Mouse (Mus musculus): Measurements from ENCODE around the gene Klf7. TPM values are rescaled to one million over a fixed set of nuclear protein-coding genes. Genes with fewer than 3 reads are reported as not detected.
A peak's percentile ranks its signal among the peaks of the same experiment; 100 is the strongest.

Gene Klf7
- polyA plus RNA-seq, 1 experiment from 2014 or later: 117 TPM

DNA sequence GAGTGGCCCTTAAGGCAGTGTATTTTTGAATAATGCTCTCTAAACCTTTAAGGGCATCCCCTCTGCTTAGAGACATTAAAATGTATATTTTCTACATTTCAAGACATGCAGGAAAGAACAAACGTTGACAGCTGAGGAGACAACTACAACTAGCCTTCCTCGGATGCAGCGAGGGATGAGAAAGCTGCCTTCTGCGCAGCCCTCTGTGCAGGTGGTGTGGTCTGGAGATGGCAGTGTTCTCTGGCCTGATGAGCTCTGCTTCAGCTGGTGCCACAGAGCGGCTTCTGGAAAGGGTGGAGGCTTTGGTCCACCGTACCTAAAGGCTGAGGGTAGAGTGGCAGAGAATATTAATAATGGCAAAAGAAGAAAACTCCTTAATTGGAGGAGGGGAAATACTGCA lies 120.0 kb downstream of the Klf7 start:
- Histone ChIP-seq H3K4me1 (no peaks in the 10 kb centered on the region), H3K9me3 (no peaks in the 10 kb centered on the region), H3K4me2 (no peak overlapping the region), H3K36me3 (replicated peaks) (no peaks in the 10 kb centered on the region), H3K9ac (no peak overlapping the region), H3K4me3 (no peak overlapping the region), H3K27ac (no peak overlapping the region), H3K27me3 (replicated peaks) (no peaks in the 10 kb centered on the region)
- 92% methylated on average over 6 of the region's 6 CpGs for WGBS
- ATAC-seq (replicated peaks): no peak

DNA sequence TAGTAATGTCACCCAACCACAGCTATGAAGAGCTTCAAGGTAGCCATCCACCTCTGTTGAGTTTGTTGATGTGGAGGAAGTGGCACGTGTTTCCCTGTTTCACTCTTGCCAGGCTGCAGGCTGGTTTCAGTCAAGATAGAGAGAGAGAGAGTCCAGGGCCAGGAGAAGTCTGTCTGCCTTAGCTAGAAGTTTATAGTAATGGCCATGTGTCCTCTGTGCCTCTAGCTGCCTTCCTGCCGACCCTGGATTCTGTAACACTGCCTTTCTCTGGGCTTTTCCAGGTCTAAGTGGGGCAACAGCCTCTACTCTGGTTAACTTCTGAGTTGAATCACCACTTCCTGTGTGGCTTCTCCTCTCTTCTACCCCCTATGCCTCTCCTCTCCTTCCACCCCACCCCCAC lies 121.5 kb downstream of the Klf7 start:
- Histone ChIP-seq H3K4me3 (no peak overlapping the region), H3K9ac (no peak overlapping the region), H3K9me3 (no peaks in the 10 kb centered on the region), H3K4me1 (0 out of 2 replicates have a peak, but pooled peaks cover 5% of the 10 kb centered on the region), H3K27me3 (replicated peaks) (no peaks in the 10 kb centered on the region), H3K4me2 (no peak overlapping the region), H3K27ac (no peak overlapping the region), H3K36me3 (replicated peaks) (no peaks in the 10 kb centered on the region)
- WGBS: 95% methylated on average over 2 of the region's 2 CpGs
- no peak for ATAC-seq (replicated peaks)

DNA sequence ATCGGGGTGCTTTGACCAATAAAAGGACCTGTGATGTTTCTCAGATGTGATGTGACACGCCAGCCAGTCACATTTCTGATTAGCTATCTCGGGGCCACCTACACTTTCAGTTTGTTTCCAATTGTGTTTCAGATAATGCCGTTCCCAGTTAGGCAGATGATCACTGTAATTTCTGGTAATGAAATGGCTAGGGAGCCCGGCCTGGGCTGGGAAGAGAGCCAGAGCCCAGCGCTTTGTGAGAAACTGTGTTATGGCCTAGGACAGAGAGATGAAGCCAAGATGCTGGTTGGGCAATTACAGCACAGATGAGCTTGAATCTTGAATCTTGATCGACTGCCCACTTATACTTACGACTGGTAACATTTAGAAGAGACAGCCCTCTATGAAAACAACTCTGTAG lies 122.6 kb downstream of the Klf7 start:
- H3K4me1 ChIP-seq: peaks cover 15% of the 10 kb centered on the region
- no peak overlapping the region for H3K27ac ChIP-seq
- no peaks in the 10 kb centered on the region for H3K9me3 ChIP-seq
- H3K4me2 ChIP-seq: no peak overlapping the region
- H3K9ac ChIP-seq: no peak overlapping the region
- H3K27me3 ChIP-seq (replicated peaks): no peaks in the 10 kb centered on the region
- no peak overlapping the region for H3K4me3 ChIP-seq
- 84% methylated on average over 8 of the region's 8 CpGs for WGBS
- ATAC-seq (replicated peaks): no peak
- no peaks in the 10 kb centered on the region for H3K36me3 ChIP-seq (replicated peaks)

DNA sequence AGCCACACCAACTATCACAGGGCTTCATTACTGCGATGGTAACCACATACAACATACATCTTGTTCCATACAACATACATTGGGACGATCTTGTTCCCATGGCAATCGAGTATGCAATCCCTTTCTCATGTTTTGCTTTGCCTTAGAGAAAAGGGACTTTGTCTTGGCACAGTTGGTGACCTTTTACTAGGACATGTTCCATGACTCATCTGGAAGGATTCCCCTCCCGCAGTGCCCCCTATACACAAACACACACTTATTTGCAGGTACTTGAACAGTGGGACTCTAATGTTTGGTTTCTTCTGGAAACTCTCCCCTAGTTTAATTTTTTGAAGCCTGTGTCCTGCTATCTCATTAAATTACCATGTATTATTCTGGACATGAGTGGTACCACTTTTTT lies 123.2 kb downstream of the Klf7 start:
- Histone ChIP-seq H3K36me3 (replicated peaks) (no peaks in the 10 kb centered on the region), H3K27me3 (replicated peaks) (no peaks in the 10 kb centered on the region), H3K27ac (no peak overlapping the region), H3K9me3 (no peaks in the 10 kb centered on the region), H3K9ac (no peak overlapping the region), H3K4me1 (peaks cover 21% of the 10 kb centered on the region), H3K4me3 (no peak overlapping the region), H3K4me2 (no peak overlapping the region)
- WGBS: 88% methylated on average over 4 of the region's 4 CpGs
- ATAC-seq (replicated peaks): no peak

DNA sequence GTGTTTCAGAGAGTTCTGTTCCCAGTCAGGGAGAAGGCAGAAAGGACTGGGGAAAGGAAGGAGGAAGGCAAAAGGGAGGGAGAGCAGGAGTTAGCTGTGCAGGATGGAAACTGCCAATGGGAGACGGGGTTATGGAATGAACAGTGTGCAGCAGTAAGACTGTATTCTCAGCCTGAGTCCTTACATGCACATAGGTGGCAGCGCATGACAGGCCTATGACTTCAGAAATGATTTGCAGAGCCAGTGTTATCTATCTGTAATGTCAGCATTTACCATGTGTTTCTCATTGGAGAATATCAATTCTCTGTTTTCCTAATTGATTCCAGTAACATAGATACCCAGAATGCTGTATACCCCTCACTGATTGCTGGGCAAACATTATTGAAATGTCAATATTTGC lies 123.9 kb downstream of the Klf7 start:
- no peak for ATAC-seq (replicated peaks)
- H3K9ac ChIP-seq: no peak overlapping the region

DNA sequence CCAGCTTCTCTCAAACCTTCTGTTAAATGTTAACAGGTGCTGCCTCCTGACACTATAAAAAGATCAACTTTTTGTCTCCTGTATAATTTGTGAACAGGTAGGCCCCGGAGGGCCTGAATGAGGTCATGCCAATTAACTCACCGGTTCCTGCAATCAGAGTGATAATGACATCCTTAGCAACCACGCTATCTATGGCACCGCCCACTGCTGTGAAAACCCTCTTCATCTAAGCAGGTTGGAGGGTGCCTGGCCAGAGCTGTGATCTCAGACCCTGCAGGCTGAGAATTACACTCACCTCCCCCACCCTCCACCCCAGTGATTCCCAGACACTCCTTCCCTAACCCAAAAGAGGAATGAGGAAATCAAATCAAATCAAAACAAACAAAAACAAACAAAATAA lies 126.3 kb downstream of the Klf7 start:
- ATAC-seq (replicated peaks): no peak
- Histone ChIP-seq H3K27ac (no peak overlapping the region), H3K27me3 (replicated peaks) (no peaks in the 10 kb centered on the region), H3K4me1 (peaks cover 27% of the 10 kb centered on the region), H3K9ac (no peak overlapping the region), H3K4me2 (no peak overlapping the region), H3K9me3 (no peaks in the 10 kb centered on the region), H3K4me3 (no peak overlapping the region), H3K36me3 (replicated peaks) (no peaks in the 10 kb centered on the region)
- WGBS: 40% methylated on average over 4 of the region's 4 CpGs

More for the DNA sequence above, 123.9 kb downstream of the Klf7 start:
- Histone ChIP-seq H3K36me3 (replicated peaks) (no peaks in the 10 kb centered on the region), H3K4me1 (peaks cover 27% of the 10 kb centered on the region), H3K4me3 (no peak overlapping the region), H3K4me2 (no peak overlapping the region), H3K27ac (no peak overlapping the region), H3K9me3 (no peaks in the 10 kb centered on the region), H3K27me3 (replicated peaks) (no peaks in the 10 kb centered on the region)
- WGBS: 75% methylated on average over 2 of the region's 2 CpGs

DNA sequence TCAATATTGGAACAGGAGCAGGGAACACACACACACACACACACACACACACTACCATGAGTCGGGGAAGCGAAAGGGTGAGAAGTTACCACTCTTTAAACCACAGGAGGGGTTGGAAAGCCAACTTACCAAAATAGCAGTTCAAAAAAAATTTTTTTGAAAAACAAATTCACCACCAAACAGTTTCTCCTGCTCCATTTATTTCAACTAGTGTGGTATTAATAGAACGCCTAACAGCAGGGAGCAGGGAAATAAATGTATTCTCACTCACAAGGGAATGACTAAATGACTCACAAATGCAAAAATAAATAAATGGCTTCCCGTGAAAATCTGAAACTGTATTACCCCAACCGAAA lies 127.0 kb downstream of the Klf7 start:
- H3K4me2 ChIP-seq: peak overlapping the region; percentile 30; the same call in 1 of the 2 replicates
- H3K9me3 ChIP-seq: no peaks in the 10 kb centered on the region
- H3K4me3 ChIP-seq: no peak overlapping the region
- ATAC-seq (replicated peaks): no peak
- 62% methylated on average over 5 of the region's 5 CpGs for WGBS
- H3K36me3 ChIP-seq (replicated peaks): no peaks in the 10 kb centered on the region
- H3K9ac ChIP-seq: no peak overlapping the region
- no peaks in the 10 kb centered on the region for H3K27me3 ChIP-seq (replicated peaks)
- 0 out of 2 replicates have a peak overlapping the region, but pooled peaks have one; percentile 45 for H3K27ac ChIP-seq
- H3K4me1 ChIP-seq: peaks cover 27% of the 10 kb centered on the region

DNA sequence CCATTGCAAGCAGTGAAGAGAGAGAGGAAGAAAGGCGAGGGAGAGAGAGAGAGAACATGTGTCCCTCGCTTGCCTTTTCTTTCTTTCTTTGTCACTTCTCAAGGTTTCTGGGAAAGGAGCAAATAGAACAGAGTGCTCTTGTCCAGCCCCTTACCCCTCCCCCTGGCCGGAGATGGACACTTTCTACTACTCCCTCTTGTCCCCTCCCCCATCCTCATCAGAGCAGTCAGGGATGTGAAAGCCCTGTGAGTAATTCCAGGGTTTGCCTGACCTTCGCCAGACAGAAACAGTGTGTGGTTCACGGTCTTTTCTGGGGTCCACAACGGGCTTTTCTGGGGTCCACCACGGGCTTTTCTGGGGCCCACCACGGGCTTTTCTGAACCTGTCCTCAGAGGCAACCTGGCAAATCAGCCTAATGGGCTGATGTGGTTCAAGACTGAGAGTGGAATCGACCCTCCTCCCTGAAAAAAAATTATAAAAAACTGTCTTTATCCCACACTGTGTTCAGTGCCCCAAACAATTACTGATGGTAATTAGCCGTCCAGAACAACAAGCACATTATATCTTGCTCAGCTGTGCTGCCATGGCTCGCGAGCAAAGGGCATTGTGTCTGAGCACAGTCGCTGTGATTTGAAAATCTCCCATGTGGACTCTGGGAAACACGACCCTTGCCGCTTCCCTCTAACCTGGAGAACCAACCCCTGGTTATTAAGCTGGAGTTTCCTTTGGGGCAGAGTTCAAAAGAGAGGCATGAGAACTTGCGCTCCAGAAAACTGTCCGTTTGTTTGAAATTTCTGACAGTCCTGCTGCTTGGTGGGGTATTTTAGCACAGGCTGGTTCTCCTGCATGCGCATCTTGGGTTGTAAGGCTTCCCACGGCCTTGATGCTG lies 127.6 kb downstream of the Klf7 start:
- peaks cover 27% of the 10 kb centered on the region for H3K4me1 ChIP-seq
- no peaks in the 10 kb centered on the region for H3K36me3 ChIP-seq (replicated peaks)
- H3K27me3 ChIP-seq (replicated peaks): no peaks in the 10 kb centered on the region
- H3K9ac ChIP-seq: no peak overlapping the region; the same call in 1 of the 2 replicates
- peak overlapping the region; percentile 30 for H3K4me2 ChIP-seq
- ATAC-seq (replicated peaks): peak; percentile 77
- no peaks in the 10 kb centered on the region for H3K9me3 ChIP-seq
- no peak overlapping the region for H3K4me3 ChIP-seq
- H3K27ac ChIP-seq: peak overlapping the region; percentile 45; the same call in 1 of the 2 replicates
- 16% methylated on average over 19 of the region's 19 CpGs for WGBS

DNA sequence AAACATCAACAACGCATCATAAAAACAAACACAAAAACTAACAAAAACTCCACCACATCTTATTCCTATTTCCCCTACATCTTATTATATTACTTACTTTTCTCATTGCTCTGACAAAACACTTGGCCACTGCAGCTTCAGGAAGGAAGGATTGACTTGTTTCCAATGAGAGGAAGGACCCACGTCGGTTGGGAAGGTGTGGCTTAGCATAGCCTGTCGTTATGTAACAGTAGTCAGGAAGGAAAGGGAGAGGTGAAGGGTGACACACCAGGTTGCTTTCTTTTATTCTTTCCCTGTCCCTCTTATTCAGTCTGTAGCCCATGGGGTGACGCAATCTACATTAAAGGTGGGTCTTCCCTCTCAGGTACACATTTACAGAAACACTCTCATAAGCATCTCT lies 129.6 kb downstream of the Klf7 start:
- Histone ChIP-seq H3K27me3 (replicated peaks) (no peaks in the 10 kb centered on the region), H3K4me1 (peaks cover 32% of the 10 kb centered on the region), H3K9me3 (no peaks in the 10 kb centered on the region), H3K9ac (no peak overlapping the region), H3K27ac (no peak overlapping the region), H3K4me3 (no peak overlapping the region), H3K36me3 (replicated peaks) (no peaks in the 10 kb centered on the region), H3K4me2 (no peak overlapping the region)
- 79% methylated on average over 5 of the region's 5 CpGs for WGBS
- no peak for ATAC-seq (replicated peaks)

DNA sequence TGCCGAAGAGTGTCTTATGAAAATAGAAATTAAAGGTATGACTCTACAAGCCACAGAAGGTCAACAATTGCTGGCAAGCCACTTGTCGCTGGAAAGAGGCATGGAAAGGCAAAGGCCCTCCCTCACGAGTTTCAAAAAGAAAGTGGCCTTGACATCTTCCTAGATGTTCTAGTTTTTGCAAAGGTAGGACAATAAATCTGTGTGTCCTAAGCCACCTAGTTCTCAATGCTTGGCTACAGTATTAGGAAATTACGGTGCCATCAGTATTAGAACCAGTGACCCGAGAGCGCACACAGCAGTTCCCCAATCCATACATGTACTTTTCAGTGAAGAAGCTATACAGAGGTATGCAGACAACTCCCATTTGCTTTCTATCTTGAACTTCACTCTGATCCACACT lies 131.7 kb downstream of the Klf7 start:
- Histone ChIP-seq H3K4me2 (no peak overlapping the region), H3K36me3 (replicated peaks) (no peaks in the 10 kb centered on the region), H3K9ac (no peak overlapping the region), H3K9me3 (no peaks in the 10 kb centered on the region), H3K27me3 (replicated peaks) (no peaks in the 10 kb centered on the region), H3K27ac (no peak overlapping the region), H3K4me1 (peaks cover 30% of the 10 kb centered on the region), H3K4me3 (no peak overlapping the region)
- WGBS: 94% methylated on average over 6 of the region's 6 CpGs
- ATAC-seq (replicated peaks): no peak

DNA sequence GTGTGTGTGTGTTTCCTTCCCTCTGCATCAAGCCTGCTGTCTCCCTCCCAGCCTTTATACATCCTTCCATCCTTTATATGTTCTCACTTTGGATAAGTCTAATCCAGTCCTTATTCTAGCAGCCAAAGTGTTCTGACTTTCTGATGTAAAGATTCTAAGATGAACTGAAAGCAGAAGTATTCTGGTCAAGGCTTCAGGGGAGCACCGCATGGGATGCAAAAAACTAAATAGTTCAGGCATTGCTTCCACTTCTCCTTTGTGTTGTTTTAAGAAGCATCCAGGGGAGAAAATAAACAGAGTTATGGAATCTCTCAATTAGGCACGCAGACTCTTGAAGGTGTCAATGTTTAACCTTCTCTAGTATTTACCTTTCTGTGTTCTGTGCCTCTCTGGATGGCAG lies 141.3 kb downstream of the Klf7 start:
- H3K4me1 ChIP-seq: peaks cover 7% of the 10 kb centered on the region; the same call in 1 of the 2 replicates
- no peaks in the 10 kb centered on the region for H3K27me3 ChIP-seq (replicated peaks)
- no peak for ATAC-seq (replicated peaks)
- no peak overlapping the region for H3K27ac ChIP-seq
- H3K4me3 ChIP-seq: no peak overlapping the region
- H3K4me2 ChIP-seq: no peak overlapping the region
- H3K9ac ChIP-seq: no peak overlapping the region
- no peaks in the 10 kb centered on the region for H3K9me3 ChIP-seq
- 78% methylated on average over 2 of the region's 2 CpGs for WGBS
- H3K36me3 ChIP-seq (replicated peaks): no peaks in the 10 kb centered on the region

Data from midbrain, embryonic 15.5 days (tissue).